Mouse (Mus musculus): ENCODE measurements around the gene Gm8251. TPM values are rescaled to one million over a fixed set of nuclear protein-coding genes. Genes with fewer than 3 reads are reported as not detected.

Gene Gm8251
- 0.41 TPM for polyA plus RNA-seq (2017; shearing (Covaris generic))

DNA sequence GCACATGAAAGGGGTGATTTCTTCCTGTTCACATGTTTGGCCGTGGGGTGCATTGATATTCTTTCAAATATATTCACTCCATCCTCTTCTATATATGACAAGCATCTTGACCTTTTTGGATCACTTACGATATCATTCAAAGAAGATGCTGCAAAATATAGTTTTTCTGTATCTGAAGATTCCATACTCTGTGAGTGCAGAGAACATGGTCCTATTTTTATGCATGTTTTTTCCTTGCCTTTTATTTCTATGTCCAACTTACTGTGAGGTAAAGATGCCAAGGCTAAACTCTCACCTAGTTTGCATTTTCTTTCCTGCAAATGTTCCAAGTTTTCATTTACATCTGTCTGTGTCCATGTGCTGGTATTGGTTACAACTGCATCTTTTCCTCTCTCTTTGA, at the start of gene Gm8251:
Gm8251 (minus strand) TSS at position 101 of the 400 bp plus-strand sequence.

GRCm38 (mm10) chr1:44102259-44102717, 40.6 kb upstream of the Gm8251 start, which contains the start of gene Tex30:
Tex30 (minus strand) TSS chr1:44102441.

DNA sequence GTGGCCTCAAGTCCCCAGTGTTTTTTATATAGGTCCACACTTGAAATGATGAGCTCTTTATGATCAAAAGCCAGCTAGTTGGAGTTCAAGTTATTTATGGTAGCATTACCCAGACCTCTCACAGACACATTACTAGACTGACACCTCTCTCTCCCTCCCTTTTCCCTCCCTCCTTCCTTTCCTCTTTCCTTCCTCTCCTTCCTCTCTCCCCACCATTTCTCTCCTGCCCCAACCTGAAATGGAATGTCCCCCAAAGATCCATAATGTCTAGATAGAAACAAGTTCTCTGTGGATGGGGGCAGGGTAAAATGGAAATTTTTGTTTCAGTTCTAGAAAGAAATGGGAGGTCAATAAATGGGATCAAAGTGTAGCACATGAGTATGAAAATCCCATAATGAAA, 41.8 kb downstream of the Gm8251 start, which contains the start of gene Mettl21c:
Mettl21c (minus strand) TSS at position 101 of the 400 bp plus-strand sequence.

Other genes with a start within 250 kb of the Gm8251 start
- 7.5 TPM for gene Uxs1, start 234.1 kb downstream of the Gm8251 start, polyA plus RNA-seq (2017; shearing (Covaris generic))
- 170 TPM for gene Tpp2, start 128.3 kb downstream of the Gm8251 start, polyA plus RNA-seq (2017; shearing (Covaris generic))
- 0.11 TPM for gene Mettl21c, start 41.9 kb downstream of the Gm8251 start, polyA plus RNA-seq (2017; shearing (Covaris generic))
- gene Tex30, start 40.5 kb upstream of the Gm8251 start, polyA plus RNA-seq (2017; shearing (Covaris generic)), result 86.2 TPM
- gene Kdelc1, start 56.9 kb upstream of the Gm8251 start, polyA plus RNA-seq (2017; shearing (Covaris generic)), result 13.5 TPM
- 10.2 TPM for gene Bivm, start 57.0 kb upstream of the Gm8251 start, polyA plus RNA-seq (2017; shearing (Covaris generic))
- 27.9 TPM for gene Ercc5, start 85.8 kb upstream of the Gm8251 start, polyA plus RNA-seq (2017; shearing (Covaris generic))
- gene Mettl21e, start 157.0 kb upstream of the Gm8251 start, polyA plus RNA-seq (2017; shearing (Covaris generic)), result not detected